Mouse (Mus musculus): ENCODE measurements at regions not wholly inside any gene's neighbourhood (a gene's known extent, or its start where the extent isn't known, plus 50 kb on each side); places are given as distances from the start of the nearest gene placed in this dataset.

DNA sequence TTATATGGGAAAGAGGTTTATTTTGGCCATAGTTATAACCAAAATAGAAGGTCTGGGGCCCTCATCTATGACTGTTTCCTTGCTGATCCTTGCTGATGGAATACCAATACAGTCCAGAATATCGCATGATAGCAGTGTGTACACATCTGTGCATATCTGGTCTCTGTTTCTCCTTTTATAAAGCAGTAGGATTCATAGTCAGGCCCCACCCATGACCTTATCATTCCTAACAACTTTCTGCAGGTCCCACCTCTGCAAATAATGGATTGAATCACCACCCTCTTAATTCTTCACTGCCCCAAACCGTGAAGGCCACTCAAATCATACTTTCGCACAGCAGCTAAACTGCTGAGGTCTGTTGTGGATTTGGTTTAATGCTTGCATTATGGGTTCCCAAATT is 186.5 kb downstream of the Fam43a start:
- TF ChIP-seq CTCF (IDR thresholded peaks at IDR 0.05; ENCODE audit: low read depth) (no peak), EP300 (IDR thresholded peaks at IDR 0.05; ENCODE audit: low read depth) (no peak)

All from liver, postnatal 0 days (tissue).